Mouse (Mus musculus) layer of hippocampus, postnatal 14 days (tissue): ENCODE measurements around the gene Slc37a3. TPM values are rescaled to one million over a fixed set of nuclear protein-coding genes. Genes with fewer than 3 reads are reported as not detected.
A peak's percentile ranks its signal among the peaks of the same experiment; 100 is the strongest.
"Not testable (repeated sequence)": the region's sequence is repeated elsewhere in the genome, so short reads cannot be mapped to it uniquely, and the experiment has no call there.

Source experiments
- DNase-seq, 2 experiments: peaks; one replicate each; pipeline ENCODE4 v3.0.0; 2021 to 2022; ENCODE audit warnings: low spot score in 2 of 2, mixed read lengths in 1 of 2
- long read RNA-seq, 2 experiments: library from polyadenylated mRNA; stranded (forward); transcript quantifications; one replicate each; pipeline ENCODE4 v2.0.0; 2021
- total RNA-seq, 2 experiments: library from RNA; stranded (reverse); gene quantifications; 2 replicates each; pipeline ENCODE4 v1.2.3; 2021

Slc37a3 gene
- 10 to 100 TPM; 85.7 to 87.6 TPM for total RNA-seq
- long read RNA-seq, experiment 1, full-length matches to known transcripts: 42 of 67 reads
- long read RNA-seq, experiment 1, partial matches to known transcripts: 4 of 67 reads
- long read RNA-seq, experiment 1, other reads (novel, unspliced or antisense): 21 of 67 reads
- long read RNA-seq, experiment 2, full-length matches to known transcripts: 40 of 70 reads
- long read RNA-seq, experiment 2, partial matches to known transcripts: 7 of 70 reads
- long read RNA-seq, experiment 2, other reads (novel, unspliced or antisense): 23 of 70 reads

GRCm38 (mm10) chr6:39377311-39377827, at the start of gene Slc37a3:
TSS of gene Slc37a3 (minus strand) at chr6:39377675.
- peak; percentile 80 to 84 for DNase-seq

- DNase-seq: no peak
These were observed 49.2 kb upstream of the Slc37a3 start for GRCm38 (mm10) chr6:39426725-39427124.

GRCm38 (mm10) chr6:39425181-39425580, 47.7 kb upstream of the Slc37a3 start:
- DNase-seq: no peak

GRCm38 (mm10) chr6:39423686-39424085, 46.2 kb upstream of the Slc37a3 start:
- no peak for DNase-seq

GRCm38 (mm10) chr6:39423130-39423551, 45.7 kb upstream of the Slc37a3 start:
- DNase-seq: no peak

- DNase-seq: no peak
These were observed 43.4 kb upstream of the Slc37a3 start for GRCm38 (mm10) chr6:39420867-39421266.

- DNase-seq: peak; percentile 72 to 77
These were observed 42.6 kb upstream of the Slc37a3 start, which contains the start of gene Mkrn1 for GRCm38 (mm10) chr6:39419851-39420721. TSS of gene Mkrn1 (minus strand) at chr6:39420462.

GRCm38 (mm10) chr6:39419386-39419850, 41.9 kb upstream of the Slc37a3 start:
- no peak for DNase-seq

- DNase-seq: not testable (repeated sequence)
These were observed 39.2 kb upstream of the Slc37a3 start for GRCm38 (mm10) chr6:39416654-39417053.

GRCm38 (mm10) chr6:39415762-39416161, 38.3 kb upstream of the Slc37a3 start:
- peak; percentile 33 to 66 for DNase-seq

GRCm38 (mm10) chr6:39414106-39414505, 36.6 kb upstream of the Slc37a3 start:
- DNase-seq: peak in 1 of 2 experiments; percentile 41

- DNase-seq: no peak
These were observed 29.0 kb upstream of the Slc37a3 start for GRCm38 (mm10) chr6:39406480-39406879.

GRCm38 (mm10) chr6:39403136-39403535, 25.7 kb upstream of the Slc37a3 start:
- no peak for DNase-seq

- DNase-seq: no peak
These were observed 22.9 kb upstream of the Slc37a3 start for GRCm38 (mm10) chr6:39400343-39400742.

- no peak for DNase-seq
These were observed 20.9 kb upstream of the Slc37a3 start for GRCm38 (mm10) chr6:39398342-39398741.

GRCm38 (mm10) chr6:39397046-39397445, 19.6 kb upstream of the Slc37a3 start:
- no peak for DNase-seq

- DNase-seq: no peak
These were observed 18.4 kb upstream of the Slc37a3 start for GRCm38 (mm10) chr6:39395916-39396315.

- DNase-seq: no peak
These were observed 18.0 kb upstream of the Slc37a3 start for GRCm38 (mm10) chr6:39395471-39395870.

GRCm38 (mm10) chr6:39389988-39390387, 12.5 kb upstream of the Slc37a3 start:
- DNase-seq: no peak

GRCm38 (mm10) chr6:39381125-39381880, 3.8 kb upstream of the Slc37a3 start, which contains the start of gene Rab19:
TSS of gene Rab19 (plus strand) at chr6:39381175.
- no peak for DNase-seq

GRCm38 (mm10) chr6:39380276-39380675, 2.8 kb upstream of the Slc37a3 start:
- DNase-seq: no peak
